In genomic region chr10:44647021-44647420, GRCm38 (mm10) we compare ENCODE assay signal across 19 mouse cellular contexts.
DNase-seq lines count a peak whose midpoint lies in the region; ATAC-seq lines count a peak whose summit lies in the region.
"Had no signal": no experiment of that assay in that cellular context is flagged by ENCODE, and none has a peak within 500 bp of the region (broad histone marks: within the 10 kb centered on the region; RNA-seq: fewer than 3 reads in every experiment).

No protein-coding gene starts in this region.

- 11% methylated on average over 5 of the region's 5 CpGs for WGBS in lung, embryonic 16.5 days
- WGBS in embryonic facial prominence, embryonic 10.5 days: 34% methylated on average over 5 of the region's 5 CpGs
- WGBS in forebrain, embryonic 16.5 days: 50% methylated on average over 5 of the region's 5 CpGs

- DNase-seq in gastrocnemius, postnatal 14 days: peak; percentile 8
- no peak for DNase-seq in gastrocnemius, postnatal 25 days
- no peak for DNase-seq in lung, postnatal 25 days (ENCODE audit: low spot score)
- peak; percentile 73 for DNase-seq in embryonic facial prominence, embryonic 10.5 days (ENCODE audit: low spot score)
- peak; percentile 43 for DNase-seq in lung, postnatal 10 days
- no peak for DNase-seq in layer of hippocampus, adult 8-10 months (ENCODE audit: low spot score in 2 of 2)
- DNase-seq: adrenal gland, adult 2 months; cerebellum, postnatal 14 days; heart, postnatal 4 days; kidney, adult 8-10 months; spleen, adult 18-20 months had no signal

- peak; percentile 90 for ATAC-seq in lung, embryonic 16.5 days (ENCODE audit: low read depth)
- no peak for ATAC-seq in forebrain, embryonic 16.5 days
- ATAC-seq: midbrain, embryonic 16.5 days had no signal

- H3K4me1 ChIP-seq in lung, embryonic 16.5 days (replicated peaks; ENCODE audit: control insufficient read depth, insufficient read depth, low read length): 0 out of 2 replicates have a peak, but pooled peaks cover 4% of the 10 kb centered on the region
- peaks cover 12% of the 10 kb centered on the region; the same call in 1 of the 2 replicates for H3K4me1 ChIP-seq in embryonic facial prominence, embryonic 10.5 days
- no peaks in the 10 kb centered on the region for H3K4me1 ChIP-seq in forebrain, embryonic 16.5 days (replicated peaks; ENCODE audit: control insufficient read depth, insufficient read depth, low read length)
- H3K4me1 ChIP-seq: embryonic facial prominence, embryonic 13.5 days; liver, embryonic 15.5 days; megakaryocyte, embryonic 14.5 days had no signal

- H3K4me2 ChIP-seq in lung, embryonic 16.5 days (ENCODE audit: low read depth, low read length): no peak overlapping the region
- H3K4me2 ChIP-seq in forebrain, embryonic 16.5 days (ENCODE audit: low read length): no peak overlapping the region
- H3K4me2 ChIP-seq: embryonic facial prominence, embryonic 13.5 days; limb, embryonic 12.5 days; liver, embryonic 15.5 days had no signal

- H3K27ac ChIP-seq in lung, embryonic 16.5 days (ENCODE audit: low read length): peak overlapping the region; percentile 67
- no peak overlapping the region for H3K27ac ChIP-seq in embryonic facial prominence, embryonic 10.5 days (replicated peaks)
- no peak overlapping the region for H3K27ac ChIP-seq in forebrain, embryonic 16.5 days (ENCODE audit: low read length)
- H3K27ac ChIP-seq: embryonic facial prominence, embryonic 13.5 days; left cerebral cortex, adult 2 months; limb, embryonic 12.5 days; liver, embryonic 15.5 days had no signal

- no peaks in the 10 kb centered on the region for H3K36me3 ChIP-seq in lung, embryonic 16.5 days (ENCODE audit: control insufficient read depth, insufficient read depth, low read length)
- H3K36me3 ChIP-seq in embryonic facial prominence, embryonic 10.5 days (replicated peaks): no peaks in the 10 kb centered on the region
- no peaks in the 10 kb centered on the region for H3K36me3 ChIP-seq in forebrain, embryonic 16.5 days (ENCODE audit: control insufficient read depth, insufficient read depth)
- H3K36me3 ChIP-seq: embryonic facial prominence, embryonic 13.5 days; limb, embryonic 12.5 days; liver, embryonic 15.5 days had no signal

- H3K9ac ChIP-seq in lung, embryonic 16.5 days (ENCODE audit: low read length): no peak overlapping the region
- no peak overlapping the region for H3K9ac ChIP-seq in forebrain, embryonic 16.5 days (replicated peaks; ENCODE audit: low read depth, low read length)
- H3K9ac ChIP-seq: embryonic facial prominence, embryonic 13.5 days; limb, embryonic 12.5 days; liver, embryonic 15.5 days had no signal

- no peaks in the 10 kb centered on the region for H3K27me3 ChIP-seq in lung, embryonic 16.5 days (ENCODE audit: control insufficient read depth, insufficient read depth, low read depth, low read length)
- H3K27me3 ChIP-seq in embryonic facial prominence, embryonic 10.5 days (replicated peaks; ENCODE audit: low read depth, poor library complexity, severe bottlenecking): no peaks in the 10 kb centered on the region
- H3K27me3 ChIP-seq in forebrain, embryonic 16.5 days (replicated peaks; ENCODE audit: control insufficient read depth, insufficient read depth, low read length): no peaks in the 10 kb centered on the region
- H3K27me3 ChIP-seq: embryonic facial prominence, embryonic 13.5 days; limb, embryonic 12.5 days; liver, embryonic 15.5 days had no signal

- intact Hi-C loops in gastrocnemius, postnatal 14 days (cut with DNase I; ENCODE audit: low total_unique reads): no loop called here

- H3K4me3 ChIP-seq in lung, embryonic 16.5 days (ENCODE audit: low read length): no peak overlapping the region
- H3K4me3 ChIP-seq in embryonic facial prominence, embryonic 10.5 days: no peak overlapping the region
- no peak overlapping the region for H3K4me3 ChIP-seq in forebrain, embryonic 16.5 days (replicated peaks; ENCODE audit: low read length)
- H3K4me3 ChIP-seq: embryonic facial prominence, embryonic 13.5 days; left cerebral cortex, adult 2 months; limb, embryonic 12.5 days; liver, embryonic 15.5 days; megakaryocyte, embryonic 14.5 days had no signal

- H3K9me3 ChIP-seq in lung, embryonic 16.5 days (ENCODE audit: control insufficient read depth, low read length): no peaks in the 10 kb centered on the region
- no peaks in the 10 kb centered on the region for H3K9me3 ChIP-seq in embryonic facial prominence, embryonic 10.5 days
- H3K9me3 ChIP-seq in forebrain, embryonic 16.5 days (ENCODE audit: control insufficient read depth, low read length): no peaks in the 10 kb centered on the region
- H3K9me3 ChIP-seq: embryonic facial prominence, embryonic 13.5 days; limb, embryonic 12.5 days; liver, embryonic 15.5 days; megakaryocyte, embryonic 14.5 days had no signal

Comparison
In these comparisons a context has a peak if more than half of its experiments do, and no peak if none do; other contexts are left out.
1. DNase-seq: peak in gastrocnemius, postnatal 14 days (single experiment), embryonic facial prominence, embryonic 10.5 days (single experiment) and lung, postnatal 10 days (single experiment); none in gastrocnemius, postnatal 25 days (single experiment), lung, postnatal 25 days (single experiment) and layer of hippocampus, adult 8-10 months (0 of 2).